Mouse (Mus musculus) right cerebral cortex, postnatal 4 days (tissue): ENCODE data around the gene Eif2b1.
A peak's percentile ranks its signal among the peaks of the same experiment; 100 is the strongest.
"Not testable (repeated sequence)": the region's sequence is repeated elsewhere in the genome, so short reads cannot be mapped to it uniquely, and the experiment has no call there.

Experiments
- DNase-seq: peaks from one replicate; pipeline ENCODE4 v3.0.0-alpha.2; 2022

Gene Eif2b1

GRCm38 (mm10) chr5:124578633-124579317 lies at the start of gene Eif2b1, which contains the start of gene Gtf2h3:
Gene Eif2b1 (minus strand): TSS chr5:124579131.
Gene Gtf2h3 (plus strand): TSS chr5:124579140.
- DNase-seq, result peak; percentile 94

DNA sequence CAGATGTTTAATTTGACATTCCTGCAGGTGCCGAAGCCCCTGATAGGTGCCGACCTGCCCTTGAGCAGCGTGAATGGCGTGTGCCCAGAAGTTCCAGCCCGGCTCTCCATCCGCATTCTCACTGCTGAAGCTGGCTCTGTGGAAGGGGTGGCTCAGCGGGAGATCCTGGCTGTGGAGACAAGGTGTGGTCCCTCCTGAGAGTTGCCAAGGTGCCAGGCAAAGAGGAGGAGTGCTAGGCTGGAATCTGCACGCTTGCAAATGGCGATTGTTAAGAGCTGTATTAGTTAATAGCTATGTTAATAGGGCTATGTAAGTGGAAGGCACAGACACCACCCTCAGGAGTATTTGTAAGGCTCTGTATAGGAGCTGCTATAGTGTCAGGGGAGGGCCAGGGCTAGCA lies 45.4 kb upstream of the Eif2b1 start:
- no peak for DNase-seq

DNA sequence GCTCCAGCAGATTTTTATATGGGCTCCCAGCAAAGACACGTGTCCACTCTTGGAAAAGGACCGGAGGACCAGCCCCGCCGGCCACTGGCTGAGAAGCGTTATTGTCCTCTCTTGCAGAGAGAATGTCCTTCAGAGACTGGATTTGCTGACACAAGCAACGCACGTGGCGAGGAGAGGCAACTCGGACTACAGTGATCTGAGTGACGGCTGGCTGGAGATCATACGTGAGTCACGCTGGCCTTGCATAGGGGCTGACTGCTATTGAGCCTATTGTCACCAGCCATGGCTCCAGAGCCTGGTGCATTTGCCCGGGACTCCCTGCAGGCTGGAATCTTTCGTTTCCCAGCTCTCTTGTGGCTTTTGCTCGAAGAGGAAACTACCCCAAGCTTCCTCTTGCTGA lies 44.0 kb upstream of the Eif2b1 start:
- no peak for DNase-seq

- no peak for DNase-seq
These were observed 42.4 kb upstream of the Eif2b1 start for GRCm38 (mm10) chr5:124621362-124621761.

DNA sequence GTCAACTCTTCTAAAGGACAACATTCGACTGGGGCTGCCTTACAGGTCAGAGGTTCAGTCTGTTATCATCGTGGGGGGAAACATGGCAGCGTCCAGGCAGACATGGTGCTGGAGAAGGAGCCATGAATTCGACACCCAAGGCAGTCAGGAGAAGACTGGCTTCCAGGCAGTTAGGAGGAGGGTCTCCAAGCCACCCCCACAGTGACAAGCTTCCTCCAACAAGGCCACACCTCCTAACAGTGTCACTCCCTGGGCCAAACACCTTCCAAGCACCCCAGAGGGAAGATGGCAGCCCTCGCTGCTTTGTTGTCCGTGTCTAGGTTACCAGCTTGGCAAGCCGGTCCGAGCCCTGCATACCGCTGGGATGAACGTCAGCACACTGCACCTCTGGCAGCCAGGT lies 39.8 kb upstream of the Eif2b1 start:
- no peak for DNase-seq

DNA sequence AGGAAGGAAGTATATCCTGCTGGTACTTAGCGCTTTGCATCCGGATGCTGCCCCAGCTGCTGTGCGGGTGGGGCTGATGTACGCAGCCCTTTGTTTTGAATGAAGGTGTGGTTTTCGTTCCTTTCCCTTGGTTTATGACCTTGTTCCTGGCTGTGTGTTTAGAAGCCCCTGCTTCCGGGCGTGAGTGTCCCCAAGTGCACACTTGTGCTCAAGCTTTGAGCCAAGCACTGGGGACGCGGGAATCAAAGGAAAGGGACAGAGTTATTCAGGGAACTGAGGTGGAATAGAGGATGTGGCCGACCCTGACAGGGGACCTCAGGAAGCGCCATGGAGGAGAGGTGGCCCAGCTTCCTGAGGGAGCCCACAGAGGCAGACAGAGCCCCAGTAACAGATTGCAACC lies 35.8 kb upstream of the Eif2b1 start:
- no peak for DNase-seq

- DNase-seq, result no peak
These were observed 32.0 kb upstream of the Eif2b1 start for GRCm38 (mm10) chr5:124610965-124611364.

DNA sequence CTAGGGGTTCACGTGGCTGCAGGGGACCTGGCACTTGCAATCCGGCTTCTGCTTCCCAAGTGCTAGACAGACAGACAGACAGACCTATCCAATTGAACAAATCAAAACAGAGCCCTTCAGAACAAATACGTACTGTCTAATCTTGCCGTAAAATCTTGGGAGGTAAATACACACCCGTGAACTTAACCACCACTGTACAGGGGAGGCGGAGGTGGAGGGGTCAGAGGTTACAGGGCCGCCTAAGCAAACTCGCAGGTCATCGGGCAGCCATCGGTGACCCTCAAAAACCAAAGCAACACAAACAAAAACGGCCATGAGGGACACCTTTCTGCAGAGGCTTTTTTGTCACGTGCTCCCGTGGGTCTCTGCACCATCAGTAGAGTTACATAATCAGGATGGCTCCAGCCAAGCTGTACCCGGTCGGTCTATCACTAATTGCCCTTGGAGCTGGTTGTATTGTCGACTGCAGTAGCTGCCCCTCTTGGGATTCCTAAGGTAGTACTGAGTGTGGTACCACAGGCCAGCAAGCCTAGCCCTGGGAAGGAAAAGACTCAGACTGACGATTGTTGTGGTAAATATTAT lies 26.2 kb upstream of the Eif2b1 start:
- no peak for DNase-seq

GRCm38 (mm10) chr5:124604296-124604695 lies 25.4 kb upstream of the Eif2b1 start:
- no peak for DNase-seq

GRCm38 (mm10) chr5:124602349-124602748 lies 23.4 kb upstream of the Eif2b1 start:
- DNase-seq, result peak; percentile 73

- not testable (repeated sequence) for DNase-seq
These were observed 20.8 kb upstream of the Eif2b1 start for GRCm38 (mm10) chr5:124599726-124600125.

GRCm38 (mm10) chr5:124598224-124599174 lies 19.6 kb upstream of the Eif2b1 start:
- DNase-seq, result peak; percentile 88

DNA sequence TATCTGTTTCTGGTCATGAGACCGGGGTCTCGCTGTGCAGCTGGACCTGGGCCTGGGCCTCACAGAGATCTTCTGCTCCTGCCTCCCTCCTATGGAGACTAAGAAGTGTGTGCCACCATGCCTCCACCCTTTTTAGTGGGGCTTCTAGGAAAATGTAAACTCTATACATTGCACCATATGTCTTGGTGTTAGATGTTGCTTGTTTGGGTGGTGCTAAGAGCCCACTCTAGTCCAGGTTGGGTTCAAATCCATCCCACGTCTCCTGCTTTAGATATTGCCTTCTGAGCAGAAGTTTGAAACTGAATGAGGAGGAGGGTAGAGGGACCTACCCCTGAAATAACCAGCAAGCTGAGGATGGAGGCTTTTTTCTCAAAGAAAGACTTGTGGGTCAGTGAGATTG lies 13.8 kb upstream of the Eif2b1 start:
- no peak for DNase-seq

- DNase-seq, result no peak
These were observed 3.6 kb upstream of the Eif2b1 start for GRCm38 (mm10) chr5:124582515-124582914.

DNA sequence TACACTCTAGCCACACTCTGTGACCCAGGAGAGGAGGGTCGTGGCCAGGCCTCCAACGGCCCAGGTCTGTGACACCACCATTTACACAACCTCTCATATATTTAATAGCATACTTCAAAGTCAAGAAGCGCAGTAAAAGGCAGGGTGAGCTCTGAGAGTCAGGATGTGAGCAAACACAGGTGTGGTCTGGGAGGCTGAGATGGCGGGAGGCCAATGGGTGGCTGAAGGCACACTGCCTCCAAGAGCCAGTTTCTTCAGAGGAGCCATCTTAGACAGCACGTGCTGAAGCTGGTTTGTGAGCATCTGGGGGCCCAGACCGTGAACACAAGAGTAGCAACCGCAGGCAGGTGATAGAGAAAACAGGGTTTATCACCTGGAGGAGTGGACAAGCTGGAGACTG lies 3.5 kb downstream of the Eif2b1 start:
- no peak for DNase-seq

- DNase-seq, result no peak
These were observed 7.9 kb downstream of the Eif2b1 start for GRCm38 (mm10) chr5:124571068-124571467.

- no peak for DNase-seq
These were observed 23.8 kb downstream of the Eif2b1 start for GRCm38 (mm10) chr5:124555145-124555544.

DNA sequence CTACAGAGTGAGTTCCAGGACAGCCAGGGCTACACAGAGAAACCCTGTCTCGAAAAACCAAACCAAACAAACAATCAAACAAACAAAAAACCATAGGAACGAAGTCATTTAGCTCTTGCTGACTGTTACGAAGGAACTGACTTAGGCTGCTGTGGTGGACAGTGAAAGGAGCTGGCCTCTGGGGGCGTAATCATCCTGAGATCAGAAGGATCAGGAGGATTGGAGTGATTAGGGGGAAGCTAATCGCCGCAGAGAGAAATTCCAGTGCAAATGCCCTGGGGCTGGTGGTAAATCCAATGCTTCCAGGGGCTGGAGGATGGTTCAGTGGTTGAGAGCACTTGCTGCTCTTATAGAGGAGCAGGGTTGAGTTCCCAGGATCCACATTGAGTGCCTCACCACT lies 25.3 kb downstream of the Eif2b1 start:
- no peak for DNase-seq

DNA sequence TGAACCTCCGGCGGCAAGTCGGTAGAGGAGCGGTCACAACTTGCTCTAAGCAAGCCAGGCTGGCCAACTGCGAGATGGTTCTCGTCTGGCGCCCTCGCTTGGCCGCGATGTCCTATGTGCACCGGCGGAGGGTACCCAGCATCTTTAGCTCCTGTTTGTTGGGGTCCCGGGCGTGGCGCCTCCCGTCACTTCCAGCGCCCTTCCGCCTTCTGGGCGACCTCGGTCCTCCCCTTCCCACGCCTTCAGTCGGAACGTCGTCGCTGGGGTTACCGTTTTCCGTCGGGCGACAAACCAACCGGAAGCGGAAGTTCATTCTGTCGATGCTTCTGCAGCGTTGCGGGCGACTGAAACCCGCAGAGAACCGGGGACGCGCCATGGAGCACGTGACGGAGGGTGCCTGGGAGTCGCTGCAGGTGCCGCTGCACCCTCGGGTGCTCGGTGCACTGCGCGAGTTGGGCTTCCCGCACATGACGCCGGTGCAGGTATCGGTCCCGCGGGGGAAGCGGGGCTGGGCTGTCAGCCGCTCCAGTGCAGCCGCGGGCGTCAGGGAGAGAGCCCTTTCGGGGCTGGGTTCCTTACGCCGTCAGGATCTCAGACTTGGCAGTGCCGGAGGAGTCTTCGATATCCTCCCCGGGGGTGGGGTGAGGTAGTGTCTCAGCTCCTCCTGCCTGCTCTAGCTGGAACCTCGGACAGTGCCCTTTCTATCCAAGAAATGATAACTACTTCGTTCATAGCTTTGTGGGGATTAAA lies 26.2 kb downstream of the Eif2b1 start, which contains the start of gene Ddx55:
TSS of gene Ddx55 (plus strand) at position 307 of the 750 bp plus-strand sequence.
- DNase-seq, result peak; percentile 87

- no peak for DNase-seq
These were observed 26.8 kb downstream of the Eif2b1 start for GRCm38 (mm10) chr5:124552094-124552472.

DNA sequence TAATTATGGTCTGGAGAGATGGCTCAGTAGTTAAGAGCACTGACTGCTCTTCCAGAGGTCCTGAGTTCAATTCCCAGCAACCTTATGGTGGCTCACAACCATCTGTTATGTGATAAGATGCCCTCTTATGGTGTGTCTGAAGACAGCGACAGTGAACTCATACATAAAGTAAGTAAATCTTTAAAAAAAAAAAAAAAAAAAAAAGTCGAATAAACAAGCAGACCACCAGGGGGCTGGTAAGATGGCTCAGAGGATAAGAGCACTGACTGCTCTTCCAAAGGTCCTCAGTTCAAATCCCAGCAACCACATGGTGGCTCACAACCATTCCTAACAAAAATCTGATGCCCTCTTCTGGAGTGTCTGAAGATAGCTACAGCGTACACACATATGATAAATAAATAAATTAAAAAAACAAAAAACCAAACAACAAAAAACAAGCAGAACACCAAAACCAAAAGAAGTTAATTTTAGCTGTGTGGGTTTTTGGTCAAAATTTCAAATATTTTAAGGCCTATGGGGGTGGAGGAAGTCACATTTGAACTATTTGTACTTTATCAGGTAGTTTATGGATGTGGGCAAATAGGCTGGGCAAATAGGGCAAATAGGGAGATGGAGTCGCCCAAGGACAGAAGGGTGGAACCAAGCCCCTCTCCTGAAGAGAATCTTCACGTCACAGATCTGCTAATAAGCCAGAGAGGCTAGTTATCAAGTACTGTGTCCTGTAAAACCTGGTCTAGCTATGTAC lies 27.4 kb downstream of the Eif2b1 start:
- DNase-seq, result not testable (repeated sequence)

GRCm38 (mm10) chr5:124550737-124551136 lies 28.2 kb downstream of the Eif2b1 start:
- DNase-seq, result not testable (repeated sequence)
